Mouse (Mus musculus) stomach, embryonic 14.5 days (tissue): ENCODE measurements around the gene Pde6d. TPM values are rescaled to one million over a fixed set of nuclear protein-coding genes. Genes with fewer than 3 reads are reported as not detected.

Source experiments
- ATAC-seq: fragments of 200-750 bp; cut with Nextera tagmentation; 2 replicates; pipeline ENCODE4 v1.8.0; 2017; ENCODE audit warnings: low read depth, moderate TSS enrichment; ENCODE audit not compliant: insufficient number of reproducible peaks, insufficient read depth, low FRiP score
- H3K27ac ChIP-seq: fragments of 300-500 bp; sonication (generic); 2 replicates; pipeline ENCODE4 v1.5.1; 2014; ENCODE audit warnings: mild to moderate bottlenecking, low read length, moderate library complexity, mixed read lengths
- H3K27me3 ChIP-seq: fragments of 300-500 bp; sonication (generic); 2 replicates; pipeline ENCODE4 v1.6.1; 2014; ENCODE audit warnings: low read length, control low read depth, mixed read lengths; ENCODE audit not compliant: control insufficient read depth, insufficient read depth
- H3K36me3 ChIP-seq: fragments of 300-500 bp; sonication (generic); 2 replicates; pipeline ENCODE4 v1.6.1; 2014; ENCODE audit warnings: mild to moderate bottlenecking, control low read depth, low read length, moderate library complexity, mixed read lengths; ENCODE audit not compliant: control insufficient read depth, insufficient read depth
- H3K4me1 ChIP-seq: fragments of 300-500 bp; sonication (generic); 2 replicates; pipeline ENCODE4 v1.6.1; 2014; ENCODE audit warnings: low read length, control low read depth, mixed read lengths; ENCODE audit not compliant: control insufficient read depth, insufficient read depth
- H3K4me2 ChIP-seq: fragments of 300-500 bp; sonication (generic); replicated peaks from 2 replicates; pipeline ENCODE4 v1.6.1; 2014; ENCODE audit warnings: low read depth, low read length, control low read depth
- H3K4me3 ChIP-seq: fragments of 300-500 bp; sonication (generic); 2 replicates; pipeline ENCODE4 v1.5.1; 2014; ENCODE audit warnings: low read depth, low read length, control low read depth
- H3K9ac ChIP-seq: fragments of 300-500 bp; sonication (generic); replicated peaks from 2 replicates; pipeline ENCODE4 v1.6.1; 2014; ENCODE audit warnings: low read depth, mild to moderate bottlenecking, control low read depth, low read length, moderate library complexity, mixed read lengths
- H3K9me3 ChIP-seq: fragments of 300-500 bp; sonication (generic); 2 replicates; pipeline ENCODE4 v1.6.1; 2016; ENCODE audit warnings: low read depth, low read length, control low read depth; ENCODE audit not compliant: control insufficient read depth
- WGBS: fragments of 180-500 bp; shearing (Covaris S2); extraction: QIAGEN DNeasy Blood & Tissue Kit; methylation state at CpG from one replicate; pipeline ENCODE4 v1.1.7; 2014; 5-methylcytosine and 5-hydroxymethylcytosine counted together
- polyA plus RNA-seq: library from polyadenylated mRNA; unstranded; fragments of >200 nt; fragmentation: Nextera tagmentation; extraction: Ambion mirVana; gene quantifications from 2 replicates; pipeline ENCODE4 v1.2.1, GENCODE M21; 2014

Gene Pde6d
- polyA plus RNA-seq, 1 experiment from 2014 or later: 56.6 TPM

- Histone ChIP-seq H3K27ac (peak overlapping the region; percentile 44; the same call in 1 of the 2 replicates), H3K9me3 (no peaks in the 10 kb centered on the region), H3K4me1 (peaks cover 16% of the 10 kb centered on the region), H3K9ac (no peak overlapping the region), H3K4me2 (no peak overlapping the region), H3K4me3 (no peak overlapping the region), H3K27me3 (no peaks in the 10 kb centered on the region), H3K36me3 (peaks cover 26% of the 10 kb centered on the region)
- ATAC-seq: peak; percentile 53
- 27% methylated on average over 11 of the region's 11 CpGs for WGBS
Observed at GRCm38 (mm10) chr1:86532362-86533051, 49.9 kb downstream of the Pde6d start.

GRCm38 (mm10) chr1:86531547-86532321, 50.7 kb downstream of the Pde6d start:
- Histone ChIP-seq H3K27ac (peak overlapping the region; percentile 44; the same call in 1 of the 2 replicates), H3K9me3 (no peaks in the 10 kb centered on the region), H3K4me1 (peaks cover 16% of the 10 kb centered on the region), H3K27me3 (no peaks in the 10 kb centered on the region), H3K4me2 (no peak overlapping the region), H3K4me3 (no peak overlapping the region), H3K9ac (no peak overlapping the region), H3K36me3 (peaks cover 26% of the 10 kb centered on the region)
- 5% methylated on average over 13 of the region's 13 CpGs for WGBS
- ATAC-seq: peak; percentile 43

DNA sequence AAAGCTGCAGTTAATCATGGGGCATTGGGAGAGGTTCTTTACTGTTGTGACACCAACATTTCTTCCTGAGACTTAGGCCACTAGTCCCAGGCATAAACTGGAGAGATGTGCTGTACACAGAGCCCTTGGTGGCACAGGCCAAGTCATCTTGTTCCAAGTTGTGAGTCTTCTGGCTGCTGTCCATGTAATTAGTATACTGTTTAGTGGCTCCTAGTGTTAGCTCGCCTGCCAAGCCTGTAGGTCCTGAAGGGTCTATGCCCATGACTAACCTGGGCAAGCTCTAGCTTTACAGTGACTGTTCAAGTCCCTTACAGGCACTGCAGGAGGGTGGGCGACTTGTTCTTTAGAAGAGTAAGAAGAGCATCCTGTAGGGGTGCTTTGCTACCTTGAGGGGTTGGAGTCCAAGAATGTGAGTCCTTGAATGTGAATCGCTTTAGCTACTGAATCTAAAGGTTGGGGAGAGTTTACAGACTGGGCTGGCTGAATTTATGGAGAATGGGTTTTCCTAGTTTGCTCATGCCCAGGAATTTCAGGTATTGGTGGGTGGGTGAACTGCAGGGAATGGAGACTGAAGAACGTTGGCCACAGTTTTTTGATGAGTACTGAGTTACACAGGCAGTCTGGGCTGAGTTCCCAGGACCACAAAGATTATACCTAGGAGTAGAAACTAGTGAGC, 51.4 kb downstream of the Pde6d start:
- H3K4me2 ChIP-seq: no peak overlapping the region
- H3K9me3 ChIP-seq: no peaks in the 10 kb centered on the region
- H3K9ac ChIP-seq: no peak overlapping the region
- no peak overlapping the region for H3K4me3 ChIP-seq
- H3K27ac ChIP-seq: peak overlapping the region; percentile 44; the same call in 1 of the 2 replicates
- H3K4me1 ChIP-seq: peaks cover 16% of the 10 kb centered on the region
- no peak for ATAC-seq
- 13% methylated on average over 4 of the region's 4 CpGs for WGBS
- peaks cover 26% of the 10 kb centered on the region for H3K36me3 ChIP-seq
- no peaks in the 10 kb centered on the region for H3K27me3 ChIP-seq

DNA sequence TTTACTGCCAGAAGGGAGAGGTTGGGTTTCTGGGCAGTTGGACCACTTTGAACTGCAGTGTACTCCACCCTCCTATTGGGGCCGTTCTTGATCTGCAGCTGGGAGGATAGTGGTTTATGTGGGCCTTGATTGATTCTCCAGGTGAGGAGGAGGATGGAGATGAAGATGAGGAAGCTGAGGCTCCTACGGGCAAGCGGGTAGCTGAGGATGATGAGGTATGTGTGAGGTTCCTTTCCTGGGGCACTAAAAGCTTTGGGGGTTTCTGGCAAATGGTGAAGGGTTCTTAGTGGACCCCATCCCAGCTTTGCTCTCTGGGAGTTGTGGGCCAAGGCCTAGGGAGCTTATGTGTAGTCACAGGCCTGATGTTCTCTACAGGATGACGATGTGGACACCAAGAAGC, 52.8 kb downstream of the Pde6d start:
- 25% methylated on average over 4 of the region's 4 CpGs for WGBS
- Histone ChIP-seq H3K4me1 (peaks cover 19% of the 10 kb centered on the region), H3K4me3 (peak overlapping the region; percentile 100), H3K4me2 (peak overlapping the region; percentile 95), H3K9me3 (no peaks in the 10 kb centered on the region), H3K9ac (peak overlapping the region; percentile 100), H3K27me3 (no peaks in the 10 kb centered on the region), H3K36me3 (peaks cover 26% of the 10 kb centered on the region), H3K27ac (no peak overlapping the region; the same call in 1 of the 2 replicates)
- ATAC-seq: no peak

GRCm38 (mm10) chr1:86528571-86529180, 53.8 kb downstream of the Pde6d start:
- H3K27ac ChIP-seq: peak overlapping the region; percentile 96
- H3K4me2 ChIP-seq: peak overlapping the region; percentile 95
- peaks cover 24% of the 10 kb centered on the region for H3K4me1 ChIP-seq
- H3K4me3 ChIP-seq: peak overlapping the region; percentile 100
- H3K9me3 ChIP-seq: no peaks in the 10 kb centered on the region
- peaks cover 26% of the 10 kb centered on the region for H3K36me3 ChIP-seq
- peak overlapping the region; percentile 100 for H3K9ac ChIP-seq
- no peaks in the 10 kb centered on the region for H3K27me3 ChIP-seq
- no peak for ATAC-seq
- WGBS: under 1% methylated on average over 15 of the region's 15 CpGs

DNA sequence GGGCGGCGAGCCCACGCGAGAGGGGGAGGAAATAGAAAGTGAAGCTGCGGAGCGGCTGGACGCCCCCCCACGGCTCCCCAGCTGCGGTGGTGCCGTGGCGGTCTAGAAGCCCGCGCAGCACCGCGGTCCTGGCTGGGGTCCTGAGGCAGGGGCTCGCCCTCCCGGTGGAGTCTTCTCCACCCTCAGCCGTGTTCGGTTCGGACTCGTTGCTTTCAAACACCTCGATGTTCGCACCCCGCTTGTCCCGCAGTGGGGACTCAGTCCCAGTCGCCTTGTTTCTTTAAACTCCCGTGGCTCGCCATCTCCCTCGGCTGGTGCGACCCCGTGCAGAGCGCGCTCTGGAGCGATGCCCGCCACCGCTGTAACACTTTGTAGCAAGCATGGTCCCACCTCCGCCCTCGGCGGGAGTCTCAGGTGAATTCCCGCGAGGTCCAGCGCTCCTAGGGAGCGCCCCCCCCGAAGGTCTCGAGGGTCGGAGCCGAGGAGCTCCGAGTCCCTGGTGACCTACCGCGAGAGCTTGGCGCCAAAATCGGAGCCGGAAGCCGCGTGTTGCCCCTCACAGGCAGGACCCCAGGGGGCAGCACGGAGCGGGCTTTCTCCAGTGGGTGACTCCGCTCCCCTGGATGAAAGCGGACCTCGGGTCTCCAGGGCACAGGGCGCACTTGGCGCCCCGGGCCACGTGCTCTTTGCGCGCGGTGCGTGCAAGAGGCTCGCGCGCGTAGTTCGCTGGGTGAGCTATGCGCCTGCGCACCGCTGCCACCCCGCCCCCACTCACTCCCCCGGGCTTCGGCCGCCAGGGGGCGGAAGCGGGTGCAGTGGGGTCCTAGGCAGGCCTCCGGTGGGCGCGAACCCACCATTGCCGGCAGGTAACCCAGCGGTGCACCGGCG, 54.6 kb downstream of the Pde6d start:
- WGBS: under 1% methylated on average over 89 of the region's 89 CpGs
- ATAC-seq: no peak
- peak overlapping the region; percentile 100 for H3K9ac ChIP-seq

GRCm38 (mm10) chr1:86526789-86527598, 55.4 kb downstream of the Pde6d start:
- Histone ChIP-seq H3K27ac (peak overlapping the region; percentile 96), H3K4me1 (peaks cover 33% of the 10 kb centered on the region), H3K36me3 (peaks cover 26% of the 10 kb centered on the region), H3K9ac (peak overlapping the region; percentile 100), H3K4me2 (peak overlapping the region; percentile 95; the same call in 1 of the 2 replicates), H3K4me3 (peak overlapping the region; percentile 100), H3K9me3 (no peaks in the 10 kb centered on the region), H3K27me3 (no peaks in the 10 kb centered on the region)
- no peak for ATAC-seq
- WGBS: under 1% methylated on average over 110 of the region's 111 CpGs

More for the DNA sequence above, 54.6 kb downstream of the Pde6d start:
- Histone ChIP-seq H3K4me2 (peak overlapping the region; percentile 95), H3K4me3 (peak overlapping the region; percentile 100), H3K27ac (peak overlapping the region; percentile 96), H3K36me3 (peaks cover 26% of the 10 kb centered on the region), H3K9me3 (no peaks in the 10 kb centered on the region), H3K27me3 (no peaks in the 10 kb centered on the region), H3K4me1 (peaks cover 24% of the 10 kb centered on the region)
